Mouse (Mus musculus): ENCODE results near the gene Srp54b. TPM values are rescaled to one million over a fixed set of nuclear protein-coding genes. Genes with fewer than 3 reads are reported as not detected.
A peak's percentile ranks its signal among the peaks of the same experiment; 100 is the strongest.
"Not testable (repeated sequence)": the region's sequence is repeated elsewhere in the genome, so short reads cannot be mapped to it uniquely, and the experiment has no call there.

Srp54b gene
- polyA plus RNA-seq, 1 experiment from 2014 or later: 41.1 TPM

DNA sequence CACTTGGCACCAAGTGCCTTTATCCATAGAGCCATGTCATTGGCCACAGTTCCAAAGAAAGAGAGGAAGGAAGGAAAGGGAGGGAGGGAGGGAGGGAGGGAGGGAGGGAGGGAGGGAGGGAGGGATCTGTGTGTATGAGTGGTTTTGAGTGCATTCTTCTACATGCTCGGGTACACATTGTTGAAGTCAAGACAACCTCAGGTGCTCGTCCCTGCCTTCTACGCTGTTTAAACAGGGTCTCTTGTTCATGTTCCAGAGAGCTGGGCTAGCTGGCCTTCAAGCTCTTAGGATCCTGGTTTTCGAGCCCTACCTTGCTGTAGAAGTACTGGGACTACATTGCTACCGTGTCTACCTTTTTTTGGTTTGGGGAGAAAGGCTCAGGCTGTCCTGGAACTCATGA is 34.2 kb downstream of the Srp54b start:
- not testable (repeated sequence) for H3K27me3 ChIP-seq (replicated peaks; ENCODE audit: insufficient read depth, low read length); H3K4me2 ChIP-seq (replicated peaks; ENCODE audit: low read depth, low read length); DNase-seq (ENCODE audit: low spot score); H3K9ac ChIP-seq (replicated peaks; ENCODE audit: low read depth); H3K27ac ChIP-seq (ENCODE audit: low read length); H3K9me3 ChIP-seq (ENCODE audit: low read length); H3K36me3 ChIP-seq (ENCODE audit: insufficient read depth, low read length); H3K4me3 ChIP-seq (ENCODE audit: low read depth, low read length); H3K4me1 ChIP-seq (ENCODE audit: insufficient read depth, low read depth, low read length)
- peak; percentile 87 for ATAC-seq
- WGBS: no CpG with 5 or more reads among the region's 5 CpGs

DNA sequence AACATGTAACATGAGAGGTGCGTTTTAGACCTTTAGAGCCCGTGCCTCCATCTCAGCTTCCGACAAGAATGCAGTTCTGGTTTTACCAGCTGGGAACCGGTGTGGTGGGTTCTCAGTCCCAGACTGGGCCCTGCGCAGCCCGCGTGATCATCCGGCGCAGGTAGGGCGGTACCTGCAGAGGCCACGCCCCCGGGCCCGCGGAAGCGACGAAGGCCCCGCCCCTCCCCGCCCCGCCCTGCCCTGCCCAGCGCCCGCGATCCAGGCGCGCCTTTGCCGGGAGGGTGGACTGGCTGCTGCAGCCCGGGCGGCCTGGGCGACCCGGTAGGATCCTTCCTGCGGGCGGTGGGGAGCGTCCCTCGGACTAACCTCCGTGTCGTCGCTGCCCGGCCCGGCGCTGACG is 44.4 kb downstream of the Srp54b start, which contains the start of gene 1700047I17Rik2:
Gene 1700047I17Rik2 (plus strand): TSS at position 287 of the 400 bp plus-strand sequence.
- DNase-seq (ENCODE audit: low spot score); H3K9me3 ChIP-seq (ENCODE audit: low read length); H3K27me3 ChIP-seq (replicated peaks; ENCODE audit: insufficient read depth, low read length); H3K36me3 ChIP-seq (ENCODE audit: insufficient read depth, low read length); H3K4me2 ChIP-seq (replicated peaks; ENCODE audit: low read depth, low read length); H3K4me1 ChIP-seq (ENCODE audit: insufficient read depth, low read depth, low read length); H3K9ac ChIP-seq (replicated peaks; ENCODE audit: low read depth); H3K27ac ChIP-seq (ENCODE audit: low read length); H3K4me3 ChIP-seq (ENCODE audit: low read depth, low read length): not testable (repeated sequence)
- ATAC-seq: peak; percentile 99
- WGBS: no CpG with 5 or more reads among the region's 40 CpGs

- not testable (repeated sequence) for H3K9ac ChIP-seq (replicated peaks; ENCODE audit: low read depth); H3K27ac ChIP-seq (ENCODE audit: low read length); H3K27me3 ChIP-seq (replicated peaks; ENCODE audit: insufficient read depth, low read length); H3K4me1 ChIP-seq (ENCODE audit: insufficient read depth, low read depth, low read length); H3K4me2 ChIP-seq (replicated peaks; ENCODE audit: low read depth, low read length); DNase-seq (ENCODE audit: low spot score); H3K9me3 ChIP-seq (ENCODE audit: low read length); H3K36me3 ChIP-seq (ENCODE audit: insufficient read depth, low read length); H3K4me3 ChIP-seq (ENCODE audit: low read depth, low read length)
- no CpG with 5 or more reads among the region's 18 CpGs for WGBS
- peak; percentile 65 for ATAC-seq
Observed at GRCm38 (mm10) chr12:55199799-55200198, 44.9 kb downstream of the Srp54b start.

DNA sequence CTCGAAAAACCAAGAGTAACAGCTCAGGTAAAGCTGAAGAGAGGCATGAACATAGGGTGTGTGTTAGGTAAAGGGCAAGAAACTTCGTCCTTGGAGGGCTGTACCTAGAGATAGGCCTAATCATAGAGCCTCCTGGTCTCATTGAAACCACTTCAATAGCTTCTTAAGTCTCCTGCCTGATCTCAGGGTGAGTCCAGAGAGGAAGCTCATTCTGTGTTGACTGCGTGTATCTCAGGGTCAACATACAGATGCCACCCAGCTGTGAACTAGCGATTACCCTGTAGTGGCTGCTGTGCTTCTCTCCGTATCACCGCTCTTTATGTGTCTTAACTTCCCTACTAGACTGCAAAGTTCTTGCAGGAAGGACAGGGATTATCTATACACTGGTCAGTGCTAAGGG is 58.0 kb downstream of the Srp54b start:
- not testable (repeated sequence) for H3K9ac ChIP-seq (replicated peaks; ENCODE audit: low read depth); H3K36me3 ChIP-seq (ENCODE audit: insufficient read depth, low read length); ATAC-seq; H3K27ac ChIP-seq (ENCODE audit: low read length); H3K9me3 ChIP-seq (ENCODE audit: low read length); H3K27me3 ChIP-seq (replicated peaks; ENCODE audit: insufficient read depth, low read length); DNase-seq (ENCODE audit: low spot score); H3K4me1 ChIP-seq (ENCODE audit: insufficient read depth, low read depth, low read length); H3K4me3 ChIP-seq (ENCODE audit: low read depth, low read length); H3K4me2 ChIP-seq (replicated peaks; ENCODE audit: low read depth, low read length)
- WGBS: no CpG with 5 or more reads among the region's 6 CpGs

DNA sequence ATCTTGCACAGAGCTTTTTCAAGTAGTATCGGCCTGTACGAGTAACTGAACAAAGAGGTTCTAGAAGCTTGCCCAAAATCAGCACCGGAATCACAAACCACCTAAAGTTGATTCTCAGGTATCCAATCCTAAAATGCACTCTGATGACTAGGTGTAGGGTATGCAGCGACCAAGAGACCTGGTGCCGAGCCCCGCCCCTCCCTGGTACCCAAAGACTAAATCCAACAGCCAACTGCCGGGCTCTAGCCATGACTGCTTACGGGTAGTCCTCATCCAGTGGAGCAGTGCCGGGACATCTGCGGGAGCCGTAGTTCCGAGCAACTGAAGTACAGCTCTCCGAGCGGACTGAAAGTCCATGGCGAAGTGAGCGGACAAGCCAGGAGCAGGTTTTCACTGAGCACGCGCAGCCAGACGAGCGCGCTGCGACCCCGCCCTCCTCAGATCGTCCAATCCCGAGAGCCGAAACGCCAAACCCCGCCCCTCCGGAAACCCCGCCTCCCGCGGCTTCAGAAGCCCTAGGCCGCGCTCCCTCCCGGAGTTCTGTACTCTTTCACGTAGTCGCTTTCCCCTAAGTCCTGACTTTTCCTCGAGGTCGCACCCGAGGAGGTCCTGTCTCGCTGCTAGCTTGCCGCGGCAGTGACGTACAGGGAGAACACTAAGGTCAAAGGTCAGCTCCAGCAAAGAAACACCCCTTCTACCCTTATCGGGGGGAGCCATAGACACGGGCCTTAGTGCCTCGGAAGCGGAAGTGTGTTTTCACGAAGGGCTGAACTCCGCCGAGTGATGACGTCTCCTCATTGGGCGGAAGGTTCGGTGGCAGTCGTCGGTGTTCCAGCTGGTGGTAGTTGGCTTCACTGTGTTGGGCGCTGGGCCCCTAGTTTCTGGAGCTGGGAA is 75.0 kb downstream of the Srp54b start, which contains the start of gene Srp54c:
Gene Srp54c (plus strand): TSS at position 543 of the 894 bp plus-strand sequence.
- DNase-seq (ENCODE audit: low spot score); H3K4me1 ChIP-seq (ENCODE audit: insufficient read depth, low read depth, low read length); H3K27me3 ChIP-seq (replicated peaks; ENCODE audit: insufficient read depth, low read length); H3K9ac ChIP-seq (replicated peaks; ENCODE audit: low read depth); H3K4me2 ChIP-seq (replicated peaks; ENCODE audit: low read depth, low read length); H3K27ac ChIP-seq (ENCODE audit: low read length); H3K36me3 ChIP-seq (ENCODE audit: insufficient read depth, low read length); H3K9me3 ChIP-seq (ENCODE audit: low read length): not testable (repeated sequence)
- WGBS: no CpG with 5 or more reads among the region's 57 CpGs
- H3K4me3 ChIP-seq (ENCODE audit: low read depth, low read length): peak within 1 kb of the TSS; percentile 26; the same call in 1 of the 2 replicates
- peak; percentile 98 for ATAC-seq

DNA sequence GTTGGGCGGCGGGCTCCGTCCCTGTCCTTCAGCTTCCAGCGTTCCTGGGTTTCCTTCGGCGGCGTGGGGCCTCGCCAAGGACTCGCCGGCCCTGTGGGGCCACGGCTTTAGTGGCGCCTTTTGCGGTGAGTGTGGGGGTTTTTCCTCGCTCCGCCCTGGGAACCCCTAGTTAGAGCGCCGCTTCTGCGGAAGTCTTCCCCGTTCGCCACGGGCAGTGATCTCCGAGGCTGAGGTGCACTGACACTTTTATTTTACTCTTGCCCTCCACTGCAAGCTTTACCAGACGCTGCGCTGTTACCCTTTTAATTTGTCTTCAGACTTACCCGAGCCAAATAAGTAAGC is 75.6 kb downstream of the Srp54b start:
- not testable (repeated sequence) for H3K27me3 ChIP-seq (replicated peaks; ENCODE audit: insufficient read depth, low read length); H3K4me1 ChIP-seq (ENCODE audit: insufficient read depth, low read depth, low read length); H3K9ac ChIP-seq (replicated peaks; ENCODE audit: low read depth); H3K27ac ChIP-seq (ENCODE audit: low read length); DNase-seq (ENCODE audit: low spot score); H3K4me2 ChIP-seq (replicated peaks; ENCODE audit: low read depth, low read length); H3K36me3 ChIP-seq (ENCODE audit: insufficient read depth, low read length); H3K9me3 ChIP-seq (ENCODE audit: low read length)
- 2% methylated on average over 9 of the region's 25 CpGs for WGBS
- H3K4me3 ChIP-seq (ENCODE audit: low read depth, low read length): peak overlapping the region; percentile 26; the same call in 1 of the 2 replicates
- peak; percentile 40 for ATAC-seq

Other genes with a start within 250 kb of the Srp54b start
- not detected in 2 replicates for gene Gm20403, start 168.6 kb upstream of the Srp54b start, polyA plus RNA-seq (2015; fragmentation: Nextera tagmentation; extraction: Ambion mirVana)
- gene Baz1a, start 140.8 kb upstream of the Srp54b start, polyA plus RNA-seq (2015; fragmentation: Nextera tagmentation; extraction: Ambion mirVana): 17.5 and 20.7 TPM in 2 replicates
- gene 2700097O09Rik, start 75.0 kb upstream of the Srp54b start, polyA plus RNA-seq (2015; fragmentation: Nextera tagmentation; extraction: Ambion mirVana): 14.4 and 14.6 TPM in 2 replicates
- gene Srp54a, start 74.8 kb upstream of the Srp54b start, polyA plus RNA-seq (2015; fragmentation: Nextera tagmentation; extraction: Ambion mirVana): 124 and 130 TPM in 2 replicates
- gene Fam177a, start 30.6 kb upstream of the Srp54b start, polyA plus RNA-seq (2015; fragmentation: Nextera tagmentation; extraction: Ambion mirVana): 53.0 and 56.1 TPM in 2 replicates
- not detected in 2 replicates for gene 1700047I17Rik2, start 44.5 kb downstream of the Srp54b start, polyA plus RNA-seq (2015; fragmentation: Nextera tagmentation; extraction: Ambion mirVana)
- gene Srp54c, start 75.1 kb downstream of the Srp54b start, polyA plus RNA-seq (2015; fragmentation: Nextera tagmentation; extraction: Ambion mirVana): 52.8 and 57.9 TPM in 2 replicates
- gene 1110008L16Rik, start 144.5 kb downstream of the Srp54b start, polyA plus RNA-seq (2015; fragmentation: Nextera tagmentation; extraction: Ambion mirVana): 8.1 and 9.2 TPM in 2 replicates
- gene Ppp2r3c, start 147.9 kb downstream of the Srp54b start, polyA plus RNA-seq (2015; fragmentation: Nextera tagmentation; extraction: Ambion mirVana): 7.6 and 8.2 TPM in 2 replicates
- gene Psma6, start 229.1 kb downstream of the Srp54b start, polyA plus RNA-seq (2015; fragmentation: Nextera tagmentation; extraction: Ambion mirVana): 281 and 292 TPM in 2 replicates